Mouse (Mus musculus): Measurements from ENCODE around the gene Sec63. TPM values are rescaled to one million over a fixed set of nuclear protein-coding genes. Genes with fewer than 3 reads are reported as not detected.

Gene Sec63
- total and polyA plus RNA-seq, 2 experiments from 2014 or later = 14.0 to 24.9 TPM

- H3K9me3 ChIP-seq (ENCODE audit: low read length) = no peaks in the 10 kb centered on the region
- no peak overlapping the region for H3K27ac ChIP-seq (ENCODE audit: low read depth, low read length)
- DNase-seq (no peak), ATAC-seq (no peak)
- no peak overlapping the region for H3K9ac ChIP-seq
- 70% methylated on average over 4 of the region's 4 CpGs for WGBS
- no peak overlapping the region for H3K4me3 ChIP-seq (ENCODE audit: low read depth, low read length)
- no peak for TF ChIP-seq CTCF (IDR thresholded peaks at IDR 0.05; ENCODE audit: low read depth)
- H3K36me3 ChIP-seq (ENCODE audit: insufficient read depth) = no peaks in the 10 kb centered on the region
- H3K4me2 ChIP-seq (ENCODE audit: low read depth) = peak overlapping the region; percentile 62; the same call in 1 of the 2 replicates
- H3K4me1 ChIP-seq (ENCODE audit: insufficient read depth) = peaks cover 19% of the 10 kb centered on the region
- H3K27me3 ChIP-seq (ENCODE audit: insufficient read depth, low read length) = no peaks in the 10 kb centered on the region
Observed at GRCm38 (mm10) chr10:42862806-42863205, 101.5 kb downstream of the Sec63 start.

GRCm38 (mm10) chr10:42863621-42864391 is 102.5 kb downstream of the Sec63 start:
- H3K36me3 ChIP-seq (ENCODE audit: insufficient read depth) = no peaks in the 10 kb centered on the region
- peak overlapping the region; percentile 37 for H3K4me3 ChIP-seq (ENCODE audit: low read depth, low read length)
- H3K9me3 ChIP-seq (ENCODE audit: low read length) = no peaks in the 10 kb centered on the region
- H3K9ac ChIP-seq = peak overlapping the region; percentile 26
- WGBS = 22% methylated on average over 31 of the region's 31 CpGs
- no peaks in the 10 kb centered on the region for H3K27me3 ChIP-seq (ENCODE audit: insufficient read depth, low read length)
- no peak for TF ChIP-seq CTCF (IDR thresholded peaks at IDR 0.05; ENCODE audit: low read depth)
- ATAC-seq (peak; percentile 37), DNase-seq (peak; percentile 80)
- peaks cover 19% of the 10 kb centered on the region for H3K4me1 ChIP-seq (ENCODE audit: insufficient read depth)
- peak overlapping the region; percentile 62 for H3K4me2 ChIP-seq (ENCODE audit: low read depth)
- H3K27ac ChIP-seq (ENCODE audit: low read depth, low read length) = peak overlapping the region; percentile 40; the same call in 1 of the 2 replicates

DNA sequence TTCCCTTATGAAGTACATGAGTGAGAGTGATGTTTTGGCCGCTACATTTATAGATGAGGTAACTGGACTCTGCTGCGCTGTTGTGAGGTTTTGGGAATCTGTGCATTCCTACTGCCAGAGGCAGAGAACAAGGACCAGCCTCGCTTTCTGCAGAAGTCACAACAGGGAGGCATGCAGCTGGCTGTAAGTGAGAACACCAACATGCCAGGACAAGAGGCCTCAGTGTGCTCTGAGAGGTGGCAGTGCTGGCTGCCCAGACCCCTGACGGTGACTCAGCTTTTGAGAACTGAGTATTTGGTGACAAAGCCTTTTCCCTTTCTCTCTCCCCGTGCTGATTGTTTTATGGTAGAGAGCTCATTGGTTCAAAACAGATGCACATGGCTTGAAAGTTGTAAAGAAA is 103.4 kb downstream of the Sec63 start:
- Histone ChIP-seq H3K9me3 (ENCODE audit: low read length) (no peaks in the 10 kb centered on the region), H3K4me3 (ENCODE audit: low read depth, low read length) (no peak overlapping the region), H3K27ac (ENCODE audit: low read depth, low read length) (no peak overlapping the region), H3K36me3 (ENCODE audit: insufficient read depth) (no peaks in the 10 kb centered on the region), H3K4me1 (ENCODE audit: insufficient read depth) (peaks cover 13% of the 10 kb centered on the region), H3K4me2 (ENCODE audit: low read depth) (peak overlapping the region; percentile 62), H3K9ac (no peak overlapping the region), H3K27me3 (ENCODE audit: insufficient read depth, low read length) (no peaks in the 10 kb centered on the region)
- 28% methylated on average over 5 of the region's 5 CpGs for WGBS
- DNase-seq (peak; percentile 22), ATAC-seq (no peak)
- TF ChIP-seq CTCF (IDR thresholded peaks at IDR 0.05; ENCODE audit: low read depth) = no peak

DNA sequence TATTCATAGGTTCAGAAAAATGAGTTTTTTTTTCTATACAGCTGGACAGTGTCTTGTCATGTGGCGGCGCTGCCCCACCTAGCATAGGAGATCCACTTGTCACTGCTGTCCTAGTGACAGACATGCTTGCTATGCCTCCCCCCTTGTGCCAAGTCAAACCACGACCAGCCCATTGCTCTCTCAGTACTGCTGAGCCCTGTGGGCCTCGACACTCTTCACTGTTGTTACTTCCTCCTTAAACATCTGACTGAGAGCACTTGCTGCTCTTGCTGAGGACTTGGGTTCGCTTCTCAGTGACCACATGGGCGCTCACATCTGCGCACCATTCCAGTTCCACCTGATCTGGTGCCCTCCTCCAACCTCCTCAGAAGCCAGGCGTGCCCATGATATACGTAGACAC is 107.1 kb downstream of the Sec63 start:
- ATAC-seq = no peak
- Histone ChIP-seq H3K27me3 (ENCODE audit: insufficient read depth, low read length) (no peaks in the 10 kb centered on the region), H3K4me2 (ENCODE audit: low read depth) (no peak overlapping the region), H3K27ac (ENCODE audit: low read depth, low read length) (no peak overlapping the region), H3K9me3 (ENCODE audit: low read length) (no peaks in the 10 kb centered on the region), H3K4me1 (ENCODE audit: insufficient read depth) (peaks cover 10% of the 10 kb centered on the region), H3K9ac (no peak overlapping the region), H3K36me3 (ENCODE audit: insufficient read depth) (no peaks in the 10 kb centered on the region), H3K4me3 (ENCODE audit: low read depth, low read length) (no peak overlapping the region)
- 92% methylated on average over 9 of the region's 9 CpGs for WGBS
- no peak for DNase-seq
- no peak for TF ChIP-seq CTCF (IDR thresholded peaks at IDR 0.05; ENCODE audit: low read depth)

- peaks cover 1% of the 10 kb centered on the region; the same call in 1 of the 2 replicates for H3K4me1 ChIP-seq (ENCODE audit: insufficient read depth)
- no peak overlapping the region for H3K4me3 ChIP-seq (ENCODE audit: low read depth, low read length)
- ATAC-seq (no peak), DNase-seq (no peak)
- TF ChIP-seq CTCF (IDR thresholded peaks at IDR 0.05; ENCODE audit: low read depth) = 0 out of 2 replicates have a peak, but pooled peaks have one; percentile 6
- no peak overlapping the region for H3K27ac ChIP-seq (ENCODE audit: low read depth, low read length)
- no peaks in the 10 kb centered on the region for H3K36me3 ChIP-seq (ENCODE audit: insufficient read depth)
- 85% methylated on average over 6 of the region's 6 CpGs for WGBS
- H3K4me2 ChIP-seq (ENCODE audit: low read depth) = no peak overlapping the region
- no peaks in the 10 kb centered on the region for H3K27me3 ChIP-seq (ENCODE audit: insufficient read depth, low read length)
- no peaks in the 10 kb centered on the region for H3K9me3 ChIP-seq (ENCODE audit: low read length)
- H3K9ac ChIP-seq = no peak overlapping the region
Observed at GRCm38 (mm10) chr10:42869467-42869866, 108.2 kb downstream of the Sec63 start.

DNA sequence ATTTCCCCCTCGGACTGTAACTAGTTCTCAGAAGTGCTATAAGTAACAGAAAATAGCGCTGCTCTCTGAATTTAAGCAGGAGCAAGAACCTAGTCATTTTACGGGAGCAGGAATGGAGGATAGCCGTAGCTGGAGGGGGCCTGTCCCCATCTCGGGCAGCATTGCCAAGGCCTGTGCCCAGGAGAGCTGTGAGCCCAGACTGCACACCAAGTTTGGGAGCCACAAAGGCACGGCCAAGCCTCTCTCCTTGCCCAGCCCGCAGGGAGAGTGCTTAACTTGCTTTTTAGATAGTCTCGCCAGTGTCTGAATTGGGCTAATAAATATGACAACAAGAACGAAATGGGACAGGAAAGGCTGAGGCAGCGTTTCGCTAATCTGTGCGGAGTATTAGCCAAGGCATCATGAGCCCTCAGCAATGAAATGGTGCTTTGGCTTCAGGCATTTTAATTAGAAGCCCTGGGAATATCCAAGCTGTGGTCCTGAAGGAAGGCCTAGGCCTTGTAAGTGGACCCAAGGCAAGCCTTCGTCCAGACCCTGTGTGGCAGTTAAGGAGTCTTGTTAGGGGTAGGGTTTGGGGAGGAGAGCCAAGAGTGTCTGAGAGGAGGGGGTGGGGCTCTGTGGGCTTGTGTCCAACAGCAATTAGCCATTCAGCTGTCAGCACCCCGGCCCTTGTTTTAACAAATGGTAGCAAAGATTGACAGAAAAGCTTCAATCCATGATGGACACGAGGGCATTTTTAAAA is 111.1 kb downstream of the Sec63 start:
- no peaks in the 10 kb centered on the region; the same call in 1 of the 2 replicates for H3K4me1 ChIP-seq (ENCODE audit: insufficient read depth)
- no peak overlapping the region for H3K9ac ChIP-seq
- peak; percentile 71 for DNase-seq
- no peak overlapping the region for H3K4me3 ChIP-seq (ENCODE audit: low read depth, low read length)
- H3K36me3 ChIP-seq (ENCODE audit: insufficient read depth) = no peaks in the 10 kb centered on the region
- no peaks in the 10 kb centered on the region for H3K9me3 ChIP-seq (ENCODE audit: low read length)
- WGBS = 26% methylated on average over 15 of the region's 15 CpGs
- H3K27ac ChIP-seq (ENCODE audit: low read depth, low read length) = peak overlapping the region; percentile 54; the same call in 1 of the 2 replicates
- TF ChIP-seq CTCF (IDR thresholded peaks at IDR 0.05; ENCODE audit: low read depth) = no peak
- peak; percentile 79 for ATAC-seq
- H3K27me3 ChIP-seq (ENCODE audit: insufficient read depth, low read length) = no peaks in the 10 kb centered on the region
- no peak overlapping the region for H3K4me2 ChIP-seq (ENCODE audit: low read depth)
